Mouse (Mus musculus) urinary bladder, postnatal 36 days (tissue): Measurements from ENCODE around the gene Chd1.

ENCODE experiments used
- DNase-seq, 2 experiments: peaks; one replicate each; pipeline ENCODE4 v3.0.0; 2022; ENCODE audit warnings: low spot score in 2 of 2, mixed read lengths in 1 of 2

The Chd1 gene

GRCm38 (mm10) chr17:15809949-15810348 is 105.2 kb downstream of the Chd1 start:
- DNase-seq = no peak

- no peak for DNase-seq
Observed at GRCm38 (mm10) chr17:15812136-15812778, 107.5 kb downstream of the Chd1 start.

- no peak for DNase-seq
Observed at GRCm38 (mm10) chr17:15813658-15814212, 109.0 kb downstream of the Chd1 start.

- DNase-seq = no peak
Observed at GRCm38 (mm10) chr17:15815312-15816018, 110.7 kb downstream of the Chd1 start.

- no peak for DNase-seq
Observed at GRCm38 (mm10) chr17:15816379-15817095, 111.8 kb downstream of the Chd1 start.

- no peak for DNase-seq
Observed at GRCm38 (mm10) chr17:15817096-15817450, 112.3 kb downstream of the Chd1 start.

GRCm38 (mm10) chr17:15817634-15818033 is 112.9 kb downstream of the Chd1 start:
- DNase-seq = no peak

GRCm38 (mm10) chr17:15818372-15818771 is 113.6 kb downstream of the Chd1 start:
- no peak for DNase-seq

GRCm38 (mm10) chr17:15820146-15820545 is 115.4 kb downstream of the Chd1 start:
- DNase-seq = no peak

- DNase-seq = no peak
Observed at GRCm38 (mm10) chr17:15820761-15821160, 116.0 kb downstream of the Chd1 start.

- no peak for DNase-seq
Observed at GRCm38 (mm10) chr17:15821706-15822105, 116.9 kb downstream of the Chd1 start.
